Mouse (Mus musculus) midbrain, embryonic 14.5 days (tissue): Measurements from ENCODE around the gene Smad1. TPM values are rescaled to one million over a fixed set of nuclear protein-coding genes. Genes with fewer than 3 reads are reported as not detected.

Experiments
- ATAC-seq: fragments of 200-750 bp; cut with Nextera tagmentation; 2 replicates; pipeline ENCODE4 v1.8.0; 2017; ENCODE audit warnings: moderate number of reproducible peaks, moderate library complexity; ENCODE audit not compliant: low FRiP score, low TSS enrichment
- DNase-seq: peaks from one replicate; pipeline ENCODE4 v3.0.0-alpha.2; 2015
- H3K27ac ChIP-seq: fragments of 300-500 bp; sonication (generic); replicated peaks from 2 replicates; pipeline ENCODE4 v1.5.1; 2014; ENCODE audit warnings: mild to moderate bottlenecking, low read depth, low read length, moderate library complexity
- H3K27me3 ChIP-seq: fragments of 300-500 bp; sonication (generic); 2 replicates; pipeline ENCODE4 v1.6.1; 2014; ENCODE audit warnings: low read length, control low read depth, mixed read lengths; ENCODE audit not compliant: control insufficient read depth, insufficient read depth
- H3K36me3 ChIP-seq: fragments of 300-500 bp; sonication (generic); 2 replicates; pipeline ENCODE4 v1.6.1; 2014; ENCODE audit warnings: low read length, control low read depth; ENCODE audit not compliant: control insufficient read depth, insufficient read depth
- H3K4me1 ChIP-seq: fragments of 300-500 bp; sonication (generic); 2 replicates; pipeline ENCODE4 v1.6.1; 2014; ENCODE audit warnings: mild to moderate bottlenecking, antibody characterized with exemption, low read length, control low read depth; ENCODE audit not compliant: control insufficient read depth, insufficient read depth
- H3K4me2 ChIP-seq: fragments of 300-500 bp; sonication (generic); 2 replicates; pipeline ENCODE4 v1.6.1; 2014; ENCODE audit warnings: mild to moderate bottlenecking, low read length, moderate library complexity
- H3K4me3 ChIP-seq: fragments of 300-500 bp; sonication (generic); replicated peaks from 2 replicates; pipeline ENCODE4 v1.5.1; 2014; ENCODE audit warnings: low read depth, low read length
- H3K9ac ChIP-seq: fragments of 300-500 bp; sonication (generic); replicated peaks from 2 replicates; pipeline ENCODE4 v1.6.1; 2014; ENCODE audit warnings: mild to moderate bottlenecking, low read length, moderate library complexity
- H3K9me3 ChIP-seq: fragments of 300-500 bp; sonication (generic); 2 replicates; pipeline ENCODE4 v1.6.1; 2016; ENCODE audit warnings: low read length, control low read depth, mixed read lengths; ENCODE audit not compliant: control insufficient read depth
- WGBS: fragments of 180-500 bp; shearing (Covaris S2); extraction: QIAGEN DNeasy Blood & Tissue Kit; methylation state at CpG from one replicate; pipeline ENCODE4 v1.1.7; 2014; 5-methylcytosine and 5-hydroxymethylcytosine counted together
- polyA plus RNA-seq: library from polyadenylated mRNA; unstranded; fragments of >200 nt; fragmentation: Nextera tagmentation; extraction: Ambion mirVana; gene quantifications from 2 replicates; pipeline ENCODE4 v1.2.1, GENCODE M21; 2014

The Smad1 gene
- polyA plus RNA-seq, 1 experiment from 2014 or later: 82.4 TPM

DNA sequence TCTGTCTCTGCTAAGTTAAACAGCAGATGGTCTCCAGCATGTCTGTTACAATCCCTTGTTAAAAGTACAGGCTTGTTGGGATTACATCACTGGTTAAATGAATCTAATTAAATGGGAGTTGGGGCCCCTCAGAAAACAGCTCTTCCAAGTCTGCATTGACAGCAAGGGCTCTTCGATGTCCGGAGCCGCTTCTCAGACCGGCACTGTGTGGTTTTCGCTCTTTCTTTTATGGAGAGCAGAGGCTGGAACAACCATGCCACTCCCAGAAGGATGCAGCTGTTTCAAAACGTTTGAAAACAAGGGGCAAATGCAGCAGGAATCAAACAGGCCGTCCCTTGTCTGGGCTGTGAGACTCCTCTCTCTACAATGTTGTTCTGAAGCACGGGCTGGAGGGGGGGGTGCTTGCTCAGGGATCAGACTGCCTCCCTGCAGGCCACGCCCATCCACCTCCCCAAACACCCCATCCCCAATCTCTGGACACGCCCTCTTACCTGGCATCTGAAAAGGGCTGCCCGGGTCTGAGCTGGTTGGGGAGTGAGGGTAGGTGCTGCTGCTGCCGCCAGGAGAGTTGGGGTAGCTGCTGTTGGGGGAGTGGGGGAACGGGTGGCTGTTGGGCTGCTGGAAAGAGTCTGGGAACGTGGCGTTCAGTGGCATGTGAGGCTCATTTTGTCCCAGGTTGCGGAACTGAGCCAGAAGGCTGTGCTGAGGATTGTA, 43.4 kb downstream of the Smad1 start:
- Histone ChIP-seq H3K9me3 (no peaks in the 10 kb centered on the region), H3K27ac (peak overlapping the region; percentile 49; the same call in 1 of the 2 replicates), H3K4me1 (0 out of 2 replicates have a peak, but pooled peaks cover 6% of the 10 kb centered on the region), H3K4me3 (no peak overlapping the region), H3K27me3 (no peaks in the 10 kb centered on the region), H3K4me2 (0 out of 2 replicates have a peak overlapping the region, but pooled peaks have one; percentile 19), H3K36me3 (peaks cover 47% of the 10 kb centered on the region), H3K9ac (no peak overlapping the region)
- ATAC-seq (peak; percentile 57; the same call in 1 of the 2 replicates), DNase-seq (peak; percentile 31)
- WGBS: 31% methylated on average over 16 of the region's 16 CpGs

DNA sequence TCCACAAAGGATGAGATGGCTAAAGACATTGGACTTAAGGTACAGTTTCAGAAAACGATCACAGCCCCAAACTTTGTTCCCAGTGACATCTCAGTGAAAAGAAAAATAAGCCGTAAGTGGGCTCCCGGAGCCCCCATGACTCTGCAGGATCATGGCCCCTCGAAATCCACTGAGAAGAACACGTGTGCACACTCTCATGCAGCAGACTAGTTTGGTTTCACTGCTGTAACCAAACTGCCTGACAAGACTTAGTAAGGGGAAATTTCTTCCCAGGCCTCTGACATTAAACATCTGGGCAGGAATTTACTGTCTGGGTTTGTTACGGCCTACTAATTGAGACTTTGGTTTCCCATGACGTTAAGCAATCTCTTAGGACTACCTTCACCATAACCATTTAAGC, 45.3 kb downstream of the Smad1 start:
- H3K9ac ChIP-seq: no peak overlapping the region
- no peak for ATAC-seq
- H3K27ac ChIP-seq: no peak overlapping the region
- 91% methylated on average over 7 of the region's 7 CpGs for WGBS
- H3K27me3 ChIP-seq: no peaks in the 10 kb centered on the region
- no peak for DNase-seq
- peaks cover 54% of the 10 kb centered on the region for H3K36me3 ChIP-seq
- H3K9me3 ChIP-seq: no peaks in the 10 kb centered on the region
- no peak overlapping the region for H3K4me2 ChIP-seq
- H3K4me1 ChIP-seq: peaks cover 18% of the 10 kb centered on the region
- no peak overlapping the region for H3K4me3 ChIP-seq

DNA sequence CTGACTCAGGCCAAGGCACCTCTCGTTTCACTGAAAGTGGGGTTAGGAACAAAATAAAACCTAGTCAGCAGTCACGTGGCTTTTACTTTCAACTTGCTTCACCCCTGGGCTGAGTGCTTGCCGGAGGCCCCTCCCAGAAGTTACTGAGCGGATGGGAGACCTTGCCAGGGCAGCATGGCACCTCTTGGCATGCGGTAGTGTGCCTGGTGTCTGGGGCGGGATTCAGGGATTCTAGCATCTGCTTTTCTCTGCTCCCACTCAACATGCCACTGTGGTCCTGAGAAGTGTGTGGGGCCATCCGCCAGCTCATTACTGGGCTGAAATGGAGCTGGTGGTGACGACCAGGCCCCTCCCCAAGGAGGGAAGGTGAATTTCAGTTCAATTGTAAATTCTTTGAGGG, 47.4 kb downstream of the Smad1 start:
- WGBS: 87% methylated on average over 8 of the region's 8 CpGs
- ATAC-seq: no peak
- Histone ChIP-seq H3K4me1 (peaks cover 18% of the 10 kb centered on the region), H3K27ac (no peak overlapping the region), H3K4me3 (no peak overlapping the region), H3K9me3 (no peaks in the 10 kb centered on the region), H3K36me3 (peaks cover 61% of the 10 kb centered on the region), H3K27me3 (no peaks in the 10 kb centered on the region), H3K4me2 (no peak overlapping the region), H3K9ac (no peak overlapping the region)
- no peak for DNase-seq

DNA sequence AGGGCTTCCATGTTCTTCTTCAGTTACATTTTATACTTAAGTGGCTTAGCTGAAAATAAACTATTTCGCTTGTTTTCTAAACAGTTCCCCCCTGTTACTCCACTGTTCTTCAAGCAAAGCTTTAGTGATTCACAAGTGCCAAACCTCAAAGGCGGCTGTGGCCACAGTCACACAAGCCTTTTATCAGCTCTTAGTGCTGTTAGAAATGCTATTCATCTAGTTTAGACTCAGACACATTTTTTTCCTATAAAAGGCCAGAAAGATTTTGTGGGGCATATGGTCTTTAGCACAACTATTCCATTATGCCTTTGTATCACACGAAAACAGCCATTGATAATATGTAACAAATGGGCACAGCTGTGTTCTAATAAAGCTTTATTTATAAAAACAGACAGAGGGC, 48.5 kb downstream of the Smad1 start:
- Histone ChIP-seq H3K4me1 (peaks cover 12% of the 10 kb centered on the region), H3K27me3 (no peaks in the 10 kb centered on the region), H3K4me3 (no peak overlapping the region), H3K9ac (no peak overlapping the region), H3K9me3 (no peaks in the 10 kb centered on the region), H3K36me3 (peaks cover 57% of the 10 kb centered on the region), H3K4me2 (no peak overlapping the region), H3K27ac (peak overlapping the region; percentile 70)
- WGBS: 66% methylated on average over 3 of the region's 3 CpGs
- DNase-seq (no peak), ATAC-seq (no peak)

DNA sequence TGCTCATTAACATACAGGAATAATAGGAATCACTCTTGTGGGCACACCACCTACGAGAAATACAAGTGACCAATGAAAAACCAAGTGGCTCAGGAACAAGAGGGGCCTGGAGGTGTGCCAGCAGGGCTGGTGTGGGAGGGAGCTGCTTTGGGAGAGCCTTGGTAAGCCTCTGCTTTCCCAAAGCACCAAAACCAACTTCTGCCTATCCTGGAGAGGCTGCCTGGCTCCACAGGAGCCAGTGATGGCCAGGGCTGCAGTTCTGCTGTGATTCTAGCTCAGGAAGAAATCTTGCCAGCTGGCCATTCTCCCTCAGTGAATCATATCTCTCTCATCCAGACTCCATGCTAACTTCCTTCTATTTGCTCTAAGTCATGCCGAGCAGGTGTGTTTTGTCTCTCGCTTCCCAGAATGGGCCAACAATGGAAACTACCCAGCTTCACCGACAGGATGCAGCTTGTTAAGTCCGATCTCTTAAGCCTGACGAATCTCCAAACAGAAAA, 49.2 kb downstream of the Smad1 start:
- peak; percentile 77 for DNase-seq
- H3K27ac ChIP-seq: peak overlapping the region; percentile 70
- no peak overlapping the region for H3K4me3 ChIP-seq
- no peaks in the 10 kb centered on the region for H3K27me3 ChIP-seq
- no peak overlapping the region for H3K9ac ChIP-seq
- no peaks in the 10 kb centered on the region for H3K9me3 ChIP-seq
- peak; percentile 74; the same call in 1 of the 2 replicates for ATAC-seq
- peaks cover 58% of the 10 kb centered on the region for H3K36me3 ChIP-seq
- 44% methylated on average over 6 of the region's 6 CpGs for WGBS
- H3K4me2 ChIP-seq: no peak overlapping the region
- peaks cover 11% of the 10 kb centered on the region for H3K4me1 ChIP-seq

DNA sequence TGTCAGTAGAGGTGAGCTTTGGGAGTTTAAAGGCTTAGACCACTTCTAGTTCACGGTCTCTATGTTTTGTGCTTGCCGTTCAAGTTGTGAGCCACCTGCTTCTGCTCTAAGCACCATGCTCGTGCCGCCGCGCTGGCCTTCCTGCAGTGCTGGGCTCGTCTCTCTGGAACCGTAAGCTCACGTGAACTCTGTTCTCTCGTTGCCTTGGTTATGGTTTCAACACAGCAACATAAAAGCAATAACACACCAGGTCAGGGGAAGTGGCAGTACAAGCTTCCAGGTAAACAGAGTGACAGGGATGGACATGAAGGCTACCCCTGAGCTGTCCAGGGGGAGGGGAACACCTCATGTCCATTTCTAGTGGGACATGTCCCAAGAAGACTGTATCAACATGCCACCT, 52.9 kb downstream of the Smad1 start:
- H3K36me3 ChIP-seq: peaks cover 52% of the 10 kb centered on the region
- 93% methylated on average over 10 of the region's 10 CpGs for WGBS
- H3K9me3 ChIP-seq: no peaks in the 10 kb centered on the region
- H3K9ac ChIP-seq: no peak overlapping the region
- H3K27ac ChIP-seq: no peak overlapping the region
- no peaks in the 10 kb centered on the region for H3K27me3 ChIP-seq
- H3K4me1 ChIP-seq: peaks cover 11% of the 10 kb centered on the region
- no peak overlapping the region for H3K4me2 ChIP-seq
- ATAC-seq: no peak
- H3K4me3 ChIP-seq: no peak overlapping the region
- no peak for DNase-seq

GRCm38 (mm10) chr8:79345856-79346255, 53.5 kb downstream of the Smad1 start:
- Histone ChIP-seq H3K27me3 (no peaks in the 10 kb centered on the region), H3K4me2 (no peak overlapping the region), H3K9me3 (no peaks in the 10 kb centered on the region), H3K4me1 (peaks cover 11% of the 10 kb centered on the region), H3K9ac (no peak overlapping the region), H3K36me3 (peaks cover 57% of the 10 kb centered on the region), H3K4me3 (no peak overlapping the region), H3K27ac (no peak overlapping the region)
- DNase-seq (no peak), ATAC-seq (no peak)
- WGBS: 87% methylated on average over 6 of the region's 6 CpGs

DNA sequence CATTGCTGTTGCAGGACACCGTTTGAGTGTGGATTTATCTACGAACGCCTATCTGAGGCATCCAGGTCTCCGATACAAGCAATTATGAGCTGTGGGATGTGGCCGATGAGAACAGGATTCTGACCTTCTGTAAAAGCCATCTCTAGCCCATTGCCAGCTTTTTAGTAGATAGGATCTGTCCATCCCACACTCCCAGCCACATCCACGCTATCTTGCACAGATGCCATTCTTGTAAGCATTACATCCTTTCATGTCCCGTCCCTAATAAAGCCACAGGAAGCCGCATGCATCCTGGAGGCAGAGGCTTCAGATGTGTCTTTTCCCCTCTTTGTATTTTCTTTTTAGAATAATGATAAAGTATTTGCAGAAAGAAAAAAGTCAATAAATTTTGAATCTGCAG, 58.1 kb downstream of the Smad1 start:
- Histone ChIP-seq H3K27me3 (no peaks in the 10 kb centered on the region), H3K27ac (no peak overlapping the region), H3K9me3 (no peaks in the 10 kb centered on the region), H3K9ac (no peak overlapping the region), H3K4me2 (no peak overlapping the region), H3K36me3 (peaks cover 72% of the 10 kb centered on the region), H3K4me1 (no peaks in the 10 kb centered on the region), H3K4me3 (no peak overlapping the region)
- ATAC-seq (no peak), DNase-seq (no peak)
- WGBS: 92% methylated on average over 8 of the region's 8 CpGs

GRCm38 (mm10) chr8:79339555-79339954, 59.8 kb downstream of the Smad1 start:
- peak; percentile 28 for DNase-seq
- Histone ChIP-seq H3K36me3 (peaks cover 68% of the 10 kb centered on the region), H3K4me2 (no peak overlapping the region), H3K4me3 (no peak overlapping the region), H3K27ac (no peak overlapping the region), H3K4me1 (no peaks in the 10 kb centered on the region), H3K9ac (no peak overlapping the region), H3K9me3 (no peaks in the 10 kb centered on the region), H3K27me3 (no peaks in the 10 kb centered on the region)
- WGBS: 83% methylated on average over 9 of the region's 9 CpGs
- no peak for ATAC-seq
